Mouse (Mus musculus): ENCODE data around the gene Fbln5. TPM values are rescaled to one million over a fixed set of nuclear protein-coding genes. Genes with fewer than 3 reads are reported as not detected.

The Fbln5 gene
- polyA plus RNA-seq, 1 experiment from 2014 or later, result 66.9 TPM

Other genes with a start within 250 kb of the Fbln5 start
- gene Tc2n, start 100.5 kb downstream of the Fbln5 start, polyA plus RNA-seq (2015; fragmentation: Nextera tagmentation; extraction: Ambion mirVana), result 4.5 and 5.1 TPM in 2 replicates
- gene Trip11, start 94.2 kb upstream of the Fbln5 start, polyA plus RNA-seq (2015; fragmentation: Nextera tagmentation; extraction: Ambion mirVana), result 22.2 and 27.3 TPM in 2 replicates
- 14.9 and 15.4 TPM in 2 replicates for gene Atxn3, start 139.2 kb upstream of the Fbln5 start, polyA plus RNA-seq (2015; fragmentation: Nextera tagmentation; extraction: Ambion mirVana)
- 23.7 and 23.9 TPM in 2 replicates for gene Cpsf2, start 156.9 kb upstream of the Fbln5 start, polyA plus RNA-seq (2015; fragmentation: Nextera tagmentation; extraction: Ambion mirVana)

Data from stomach, embryonic 16.5 days (tissue).